ENCODE assay signal across 29 mouse cellular contexts in the genomic region with DNA sequence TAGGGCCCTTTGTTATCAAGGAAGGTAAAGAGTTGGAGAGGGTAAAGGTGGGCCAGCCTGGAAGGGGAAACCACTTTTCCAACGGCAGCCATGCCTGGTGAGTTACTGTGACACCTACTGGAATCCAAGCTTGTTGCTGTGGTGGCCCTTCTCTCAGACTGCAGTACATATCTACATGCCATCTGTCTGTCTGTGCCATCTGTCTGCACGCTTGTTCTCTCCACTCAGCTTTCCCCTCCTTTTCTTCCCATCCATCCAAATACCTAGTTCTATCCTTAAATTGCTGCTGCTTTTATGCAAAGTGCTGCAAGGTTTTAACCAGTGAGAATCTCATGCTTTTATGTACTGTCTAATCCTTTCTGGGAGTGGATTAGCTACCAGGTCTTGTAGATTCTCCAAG. TPM values are rescaled to one million over a fixed set of nuclear protein-coding genes. Genes with fewer than 3 reads are reported as not detected.
DNase-seq lines count a peak whose midpoint lies in the region; ATAC-seq and TF ChIP-seq lines count a peak whose summit lies in the region.
"Had no signal": no experiment of that assay in that cellular context is flagged by ENCODE, and none has a peak within 500 bp of the region (broad histone marks: within the 10 kb centered on the region; RNA-seq: fewer than 3 reads in every experiment).

No protein-coding gene starts in this region.

- TF ChIP-seq CTCF in cortical plate, adult 2 months (IDR thresholded peaks at IDR 0.05; ENCODE audit: extremely low read depth, insufficient read depth, low read length), result no peak

- peaks cover 15% of the 10 kb centered on the region for H3K4me1 ChIP-seq in cortical plate, adult 2 months (ENCODE audit: control insufficient read depth, insufficient read depth, low read length)

- H3K27ac ChIP-seq in cortical plate, adult 2 months (ENCODE audit: insufficient read depth, low read length), result peak overlapping the region; percentile 18; the same call in 1 of the 2 replicates
- H3K27ac ChIP-seq: embryonic facial prominence, embryonic 12.5 days; embryonic facial prominence, embryonic 15.5 days; forebrain, embryonic 12.5 days; forebrain, embryonic 15.5 days; heart, adult 2 months; heart, embryonic 10.5 days; heart, embryonic 13.5 days; hindbrain, embryonic 14.5 days; hindbrain, postnatal 0 days had no signal

- DNase-seq in frontal cortex, postnatal 14 days (ENCODE audit: low spot score in 2 of 2), result no peak
- DNase-seq in layer of hippocampus, adult 18-20 months (ENCODE audit: low spot score in 2 of 2), result peak; percentile 67 to 86
- no peak for DNase-seq in layer of hippocampus, postnatal 10 days (ENCODE audit: low spot score in 2 of 2)
- peak; percentile 67 for DNase-seq in layer of hippocampus, adult 9-11 months
- no peak for DNase-seq in lung, adult 18-20 months
- DNase-seq: adrenal gland, postnatal 10 days; adrenal gland, postnatal 36 days; B cell, adult 2 months; cerebellum, adult 11 months; cerebellum, adult 8-10 months; cerebellum, postnatal 10 days; gastrocnemius, postnatal 36 days; heart, adult 2 months; heart, postnatal 14 days; heart, postnatal 4 days had no signal

- peak; percentile 21; the same call in 1 of the 2 replicates for ATAC-seq in frontal cortex, adult (ENCODE audit: low TSS enrichment)
- ATAC-seq in erythroblast, adult 5-6 weeks (replicated peaks; ENCODE audit: low FRiP score, poor library complexity, severe bottlenecking), result no peak
- ATAC-seq: forebrain, embryonic 15.5 days; hindbrain, postnatal 0 days; inflammation-experienced regulatory T-cells, adult 6 months; Patski had no signal

- H3K4me3 ChIP-seq in cortical plate, adult 2 months (ENCODE audit: insufficient read depth, low read length), result no peak overlapping the region
- H3K4me3 ChIP-seq: embryonic facial prominence, embryonic 12.5 days; embryonic facial prominence, embryonic 15.5 days; erythroblast, embryonic 14.5 days; forebrain, embryonic 12.5 days; forebrain, embryonic 15.5 days; heart, adult 2 months; heart, embryonic 10.5 days; heart, embryonic 13.5 days had no signal

- TF ChIP-seq POLR2A in cortical plate, adult 2 months (IDR thresholded peaks at IDR 0.05; ENCODE audit: extremely low read depth, insufficient read depth, low read length), result no peak

RNA-seq across cellular contexts. Expression of a gene that starts 4.5 kb away (rescaled TPM):
- total RNA-seq in layer of hippocampus, adult 18-20 months (2021), result 10 to 100 TPM; 93.0 to 95.7 TPM
- 10 to 100 TPM; 66.8 to 71.6 TPM for total RNA-seq in layer of hippocampus, postnatal 10 days (2021)
- 46.2 and 49.3 TPM in 2 replicates for polyA plus RNA-seq in cortical plate, adult 2 months (2012; rRNA removed)
- 4.0 and 6.9 TPM in 2 replicates for total RNA-seq in erythroblast, adult 5-6 weeks (2015; ENCODE audit: low replicate concordance)
- total RNA-seq in erythroblast, adult 5-6 weeks (2017; ENCODE audit: low replicate concordance), result 4.6 and 5.4 TPM in 2 replicates

RNA-seq across cellular contexts. Expression of a gene that starts 6.7 kb away (rescaled TPM):
- 10 to 100 TPM; 62.8 to 67.7 TPM for total RNA-seq in layer of hippocampus, adult 18-20 months (2021)
- total RNA-seq in layer of hippocampus, postnatal 10 days (2021), result 10 to 100 TPM; 33.0 to 35.5 TPM
- 84.5 and 85.3 TPM in 2 replicates for polyA plus RNA-seq in cortical plate, adult 2 months (2012; rRNA removed)
- total RNA-seq in erythroblast, adult 5-6 weeks (2015; ENCODE audit: low replicate concordance), result 2.5 TPM in 1 of 2 replicates, not detected in the other
- 1.4 TPM in 1 of 2 replicates, not detected in the other for total RNA-seq in erythroblast, adult 5-6 weeks (2017; ENCODE audit: low replicate concordance)

Comparison
In these comparisons a context has a peak if more than half of its experiments do, and no peak if none do; other contexts are left out.
1. DNase-seq: peak in layer of hippocampus, adult 18-20 months (2 of 2) and layer of hippocampus, adult 9-11 months (single experiment); none in frontal cortex, postnatal 14 days (0 of 2), layer of hippocampus, postnatal 10 days (0 of 2) and lung, adult 18-20 months (0 of 2).
2. RNA of a gene that starts 4.5 kb away (total RNA-seq): 93.0 to 95.7 TPM in layer of hippocampus, adult 18-20 months and 66.8 to 71.6 TPM in layer of hippocampus, postnatal 10 days; 4.0 to 6.9 TPM in erythroblast, adult 5-6 weeks; every median in the first group is over 4 times any median in the second.
3. RNA of a gene that starts 6.7 kb away (total RNA-seq): 62.8 to 67.7 TPM in layer of hippocampus, adult 18-20 months and 33.0 to 35.5 TPM in layer of hippocampus, postnatal 10 days; 1.4 to 2.5 TPM in erythroblast, adult 5-6 weeks; every median in the first group is over 4 times any median in the second.